Mouse (Mus musculus): Measurements from ENCODE around the gene Fignl1. TPM values are rescaled to one million over a fixed set of nuclear protein-coding genes. Genes with fewer than 3 reads are reported as not detected.

Gene Fignl1
- total RNA-seq, 1 experiment from 2014 or later = 68.9 TPM

DNA sequence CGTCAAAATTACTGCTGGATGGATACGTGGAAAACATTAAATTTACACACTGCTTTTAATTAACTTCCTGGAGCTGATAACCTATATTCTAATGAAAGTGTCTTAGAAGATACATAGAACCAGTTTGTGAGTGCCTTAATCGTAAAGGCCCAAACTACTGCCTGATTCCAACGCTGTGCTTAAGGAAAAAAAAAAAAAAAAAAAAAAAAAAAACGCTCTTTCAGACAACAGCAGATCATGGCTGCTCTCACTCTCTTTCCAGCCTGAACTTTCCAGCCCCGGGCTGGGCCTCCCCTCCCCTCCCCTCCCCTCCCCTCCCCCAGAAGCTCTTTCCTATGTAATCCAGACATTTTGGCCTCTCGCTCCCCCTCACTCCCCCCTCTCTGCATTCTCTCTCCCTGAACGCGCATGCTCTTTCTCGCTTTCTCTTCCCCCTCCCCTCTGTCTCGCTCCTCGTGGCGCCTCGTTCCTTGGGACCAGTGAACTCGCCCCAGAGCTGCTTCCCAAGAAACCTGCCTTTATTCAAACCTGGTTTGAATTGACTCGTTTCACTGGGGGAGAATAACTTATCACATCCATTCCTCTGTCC is 12.7 kb upstream of the Fignl1 start:
- ATAC-seq (replicated peaks in 1 of 2; ENCODE audit: insufficient read depth in 1 of 2, low FRiP score in 2 of 2, low TSS enrichment in 1 of 2, low read depth in 1 of 2, poor library complexity in 2 of 2, severe bottlenecking in 2 of 2) = no peak

DNA sequence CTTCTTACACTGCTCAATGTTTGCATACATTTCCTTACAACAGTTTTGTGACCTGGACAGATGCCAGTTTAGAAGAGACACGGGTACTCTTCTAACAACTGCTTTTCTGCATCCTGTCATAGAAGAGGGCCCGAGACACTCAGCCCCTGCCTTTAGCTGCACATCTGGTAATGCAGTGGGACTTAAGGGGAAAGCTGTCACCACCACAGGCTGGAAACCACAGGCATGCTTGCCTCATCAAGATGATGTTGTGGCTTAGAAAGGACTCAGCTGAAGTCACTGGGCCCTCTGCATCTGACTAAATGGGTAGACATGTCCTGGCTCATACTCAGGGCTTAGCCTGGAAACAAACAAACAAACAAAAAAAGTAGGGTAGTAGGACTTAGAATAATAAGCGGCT is 12.0 kb upstream of the Fignl1 start:
- peak; percentile 72 to 82 for ATAC-seq (replicated peaks in 1 of 2; ENCODE audit: insufficient read depth in 1 of 2, low FRiP score in 2 of 2, low TSS enrichment in 1 of 2, low read depth in 1 of 2, poor library complexity in 2 of 2, severe bottlenecking in 2 of 2)

DNA sequence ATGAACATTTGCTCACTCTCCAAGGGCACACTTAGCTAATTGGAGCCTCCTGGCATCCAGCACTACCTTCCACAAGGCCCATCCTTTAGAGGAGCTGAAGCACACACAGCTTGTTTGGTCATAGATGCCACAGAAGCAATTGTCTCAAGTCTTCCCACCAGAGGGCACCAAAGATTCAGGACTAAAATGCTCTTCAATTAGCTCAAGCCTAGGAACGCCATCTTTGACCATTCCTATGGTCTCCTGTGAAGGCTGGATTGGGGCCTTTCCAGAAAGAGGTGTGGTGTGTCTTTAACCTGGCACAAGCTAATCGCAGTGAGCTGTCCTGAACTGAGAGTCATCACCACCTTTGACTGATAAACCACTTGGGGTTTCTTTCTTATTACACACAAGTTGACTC is 11.5 kb upstream of the Fignl1 start:
- peak; percentile 81 to 87 for ATAC-seq (replicated peaks in 1 of 2; ENCODE audit: insufficient read depth in 1 of 2, low FRiP score in 2 of 2, low TSS enrichment in 1 of 2, low read depth in 1 of 2, poor library complexity in 2 of 2, severe bottlenecking in 2 of 2)

DNA sequence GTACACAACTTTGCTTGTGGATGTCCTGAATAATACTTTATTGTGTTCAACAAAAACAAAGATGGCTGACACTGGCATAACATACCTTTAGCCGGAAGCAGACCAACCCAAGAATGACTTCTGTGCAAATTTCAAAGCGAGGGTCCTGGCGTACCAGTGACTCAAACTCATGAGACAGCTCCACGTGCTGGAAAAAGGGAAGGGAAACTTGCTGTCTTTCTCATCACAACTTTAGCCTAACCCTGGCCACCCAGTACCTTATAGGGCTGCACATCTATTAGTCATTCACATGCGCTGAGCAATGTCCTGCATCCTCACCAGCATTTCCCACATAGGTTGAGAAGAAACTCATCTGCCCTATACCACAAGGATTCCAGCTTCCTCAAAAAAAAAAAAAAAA is 10.4 kb upstream of the Fignl1 start:
- no peak for ATAC-seq (replicated peaks in 1 of 2; ENCODE audit: insufficient read depth in 1 of 2, low FRiP score in 2 of 2, low TSS enrichment in 1 of 2, low read depth in 1 of 2, poor library complexity in 2 of 2, severe bottlenecking in 2 of 2)

DNA sequence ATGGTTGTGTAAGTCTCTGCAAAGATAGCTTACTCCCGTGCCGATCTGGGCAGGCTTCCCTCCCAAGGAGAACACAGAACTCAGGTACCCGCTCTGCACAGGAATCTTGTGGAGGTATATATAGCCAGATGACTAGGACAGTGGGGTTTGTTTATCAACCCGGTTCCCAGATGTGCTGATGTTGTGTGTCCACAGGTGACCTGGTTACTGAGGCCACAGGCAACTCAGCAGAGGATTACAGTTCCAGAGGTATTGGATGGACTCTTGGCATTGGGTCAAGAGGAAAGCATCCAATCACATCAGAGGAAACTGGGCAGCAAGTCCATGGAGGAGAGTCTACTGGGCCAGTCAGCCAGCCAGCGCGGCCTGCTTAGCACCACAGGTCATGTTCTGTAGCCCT is 10.0 kb upstream of the Fignl1 start:
- ATAC-seq (replicated peaks in 1 of 2; ENCODE audit: insufficient read depth in 1 of 2, low FRiP score in 2 of 2, low TSS enrichment in 1 of 2, low read depth in 1 of 2, poor library complexity in 2 of 2, severe bottlenecking in 2 of 2) = no peak

DNA sequence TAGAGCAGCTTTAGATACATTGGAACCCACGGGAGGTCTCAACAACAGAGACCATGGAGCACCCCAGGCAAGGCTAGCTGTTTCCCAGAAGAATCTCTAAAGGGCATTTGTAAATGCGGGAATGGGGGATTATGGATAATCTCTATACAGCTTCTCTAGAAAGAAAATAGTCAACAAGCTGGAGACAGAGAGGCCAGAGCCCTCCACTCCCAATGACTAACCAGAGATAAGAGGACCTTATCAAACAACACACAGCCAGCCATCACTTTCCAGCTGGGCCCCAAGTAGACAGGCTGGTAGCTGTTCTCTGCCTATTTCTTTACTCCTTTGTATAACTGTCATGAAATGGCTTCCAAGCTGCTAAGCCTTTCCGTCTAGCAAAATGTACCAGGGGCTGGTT is 7.0 kb upstream of the Fignl1 start:
- ATAC-seq (replicated peaks in 1 of 2; ENCODE audit: insufficient read depth in 1 of 2, low FRiP score in 2 of 2, low TSS enrichment in 1 of 2, low read depth in 1 of 2, poor library complexity in 2 of 2, severe bottlenecking in 2 of 2) = no peak

DNA sequence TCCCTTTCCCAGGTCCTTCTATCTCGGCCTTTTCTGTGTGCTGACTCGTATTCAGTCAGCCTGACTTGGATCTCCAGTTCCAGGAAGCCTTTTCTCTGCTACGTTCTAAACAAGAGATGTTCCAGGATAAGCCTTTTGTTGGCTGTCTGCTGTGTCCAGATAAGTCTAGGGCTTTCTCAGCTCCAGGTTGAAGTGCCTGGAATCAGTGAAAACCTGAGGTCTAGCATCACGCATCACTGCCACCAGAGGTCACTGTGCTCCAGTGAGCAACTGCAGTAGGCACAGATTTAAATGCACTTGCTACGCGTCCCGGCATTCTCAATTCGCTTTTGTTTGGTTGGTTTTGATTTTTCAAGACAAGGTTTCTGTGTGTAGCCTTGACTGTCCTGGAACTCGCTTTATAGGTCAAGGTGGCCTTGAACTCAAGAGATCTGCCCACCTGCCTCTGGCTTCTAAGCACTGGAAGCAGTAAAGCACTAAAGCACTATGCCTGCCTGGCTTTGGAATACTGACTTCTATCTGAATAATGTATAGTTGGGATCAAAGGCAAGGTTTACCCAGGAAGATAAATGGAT is 3.2 kb upstream of the Fignl1 start:
- ATAC-seq (replicated peaks in 1 of 2; ENCODE audit: insufficient read depth in 1 of 2, low FRiP score in 2 of 2, low TSS enrichment in 1 of 2, low read depth in 1 of 2, poor library complexity in 2 of 2, severe bottlenecking in 2 of 2) = peak; percentile 54 to 70; a peak in 3 of 4 replicates

DNA sequence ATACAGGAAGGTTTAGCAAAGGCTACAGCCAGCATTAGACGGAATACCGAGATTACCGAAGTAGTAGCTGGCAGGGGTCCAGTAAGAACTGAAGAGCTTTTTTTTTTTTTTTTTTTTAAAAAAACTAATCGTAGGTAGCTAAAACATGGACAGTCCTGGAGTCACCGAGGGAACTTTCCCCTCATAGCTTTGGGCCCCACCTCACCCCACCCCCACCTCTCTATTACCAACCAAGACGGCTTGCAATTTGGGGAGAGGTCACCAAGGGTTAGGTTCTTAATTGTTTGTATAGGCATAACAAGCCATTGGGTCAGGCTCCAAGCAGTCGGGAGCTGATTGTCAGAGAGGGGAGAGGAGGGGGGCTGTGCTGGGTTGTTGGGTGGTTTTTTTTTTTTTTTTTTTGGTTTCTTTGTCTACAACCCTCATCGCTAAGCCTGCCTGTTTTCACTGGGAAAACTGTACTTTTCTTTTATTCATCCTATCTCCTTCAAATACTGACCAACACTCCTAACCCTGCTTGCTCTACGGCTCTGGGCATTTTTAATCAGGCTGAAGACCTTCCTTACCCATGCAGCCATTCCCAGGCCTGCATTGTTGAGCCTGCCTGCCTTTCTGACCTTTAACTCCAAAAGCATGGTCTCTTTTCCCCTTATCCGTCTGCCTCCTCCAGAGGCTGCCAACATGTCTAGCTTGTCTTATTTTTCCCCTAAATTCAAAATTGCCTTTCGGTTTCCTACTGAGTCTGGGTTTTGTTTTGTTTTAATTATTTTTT is 828 bp upstream of the Fignl1 start:
- no peak for ATAC-seq (replicated peaks in 1 of 2; ENCODE audit: insufficient read depth in 1 of 2, low FRiP score in 2 of 2, low TSS enrichment in 1 of 2, low read depth in 1 of 2, poor library complexity in 2 of 2, severe bottlenecking in 2 of 2)

DNA sequence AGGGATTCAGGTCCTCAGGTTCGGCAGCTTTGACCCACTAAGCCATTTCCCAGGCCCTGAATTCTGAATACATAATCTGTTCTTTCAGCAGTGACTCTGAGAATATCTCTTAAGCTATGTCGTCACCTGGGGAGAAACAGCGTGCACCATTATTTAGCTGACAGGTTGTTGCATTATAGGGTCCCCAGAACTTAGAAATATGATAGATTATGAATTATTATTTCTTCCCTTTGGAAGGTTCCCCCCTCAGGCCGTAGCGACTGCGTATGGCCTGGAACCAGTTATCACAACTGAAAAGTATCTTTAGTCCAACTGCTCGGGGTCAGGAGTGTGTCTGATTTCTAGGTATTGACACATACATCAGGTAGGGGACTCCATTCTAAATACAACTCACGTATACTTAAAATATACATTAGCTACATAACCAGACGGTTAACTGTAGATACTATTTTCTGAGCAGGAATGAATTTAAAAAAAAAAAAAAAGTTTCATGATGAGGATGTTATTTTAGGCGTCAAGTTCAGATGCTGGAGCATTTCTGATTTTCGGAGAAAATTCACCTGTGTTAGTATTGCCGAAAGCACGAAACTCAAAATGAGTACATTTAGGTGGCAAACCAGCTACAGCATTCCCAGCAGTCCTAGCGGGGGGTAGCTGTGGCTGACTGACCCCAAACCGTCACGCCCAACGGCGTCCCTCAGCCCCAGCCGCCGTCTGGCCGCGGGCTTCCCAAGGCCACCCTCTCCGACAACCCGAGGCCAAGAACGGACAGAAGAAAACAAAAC is 535 bp downstream of the Fignl1 start:
- no peak for ATAC-seq (replicated peaks in 1 of 2; ENCODE audit: insufficient read depth in 1 of 2, low FRiP score in 2 of 2, low TSS enrichment in 1 of 2, low read depth in 1 of 2, poor library complexity in 2 of 2, severe bottlenecking in 2 of 2)

DNA sequence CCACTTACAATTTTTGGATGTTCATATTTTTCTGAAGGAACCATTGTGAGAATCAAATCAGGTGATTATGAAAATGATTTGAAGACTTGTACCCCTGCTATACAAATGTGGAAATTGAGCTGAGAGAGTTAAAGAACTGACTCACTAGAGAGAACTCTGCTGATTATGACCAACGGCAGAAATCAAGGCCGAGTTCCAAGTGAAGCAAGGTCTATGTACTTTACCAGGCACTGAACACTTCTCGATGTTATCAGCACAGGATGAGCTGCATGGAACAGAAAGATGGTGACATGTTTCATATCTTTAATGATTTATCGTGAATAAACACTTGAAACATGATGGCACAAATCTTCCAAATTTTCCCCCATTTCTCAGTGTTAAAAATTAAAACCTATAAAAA is 2.8 kb downstream of the Fignl1 start:
- ATAC-seq (replicated peaks in 1 of 2; ENCODE audit: insufficient read depth in 1 of 2, low FRiP score in 2 of 2, low TSS enrichment in 1 of 2, low read depth in 1 of 2, poor library complexity in 2 of 2, severe bottlenecking in 2 of 2) = no peak

DNA sequence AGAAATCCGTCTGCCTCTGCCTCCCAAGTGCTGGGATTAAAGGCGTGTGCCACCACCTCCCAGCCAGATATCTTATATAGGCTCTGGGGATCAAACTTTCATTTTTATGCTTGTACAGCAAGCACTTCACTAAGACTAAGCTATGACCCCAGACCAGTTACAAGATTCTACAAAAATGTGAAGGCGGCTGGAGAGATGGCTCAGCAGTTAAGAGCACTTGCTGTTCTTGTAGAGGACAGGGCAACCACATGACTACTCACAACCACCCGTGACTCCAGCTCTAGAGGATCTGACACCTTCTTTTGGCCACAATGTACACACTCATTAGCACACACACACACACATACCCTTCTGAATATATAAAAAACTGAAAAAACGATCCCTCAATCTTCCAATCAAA is 4.3 kb downstream of the Fignl1 start:
- ATAC-seq (replicated peaks in 1 of 2; ENCODE audit: insufficient read depth in 1 of 2, low FRiP score in 2 of 2, low TSS enrichment in 1 of 2, low read depth in 1 of 2, poor library complexity in 2 of 2, severe bottlenecking in 2 of 2) = no peak

DNA sequence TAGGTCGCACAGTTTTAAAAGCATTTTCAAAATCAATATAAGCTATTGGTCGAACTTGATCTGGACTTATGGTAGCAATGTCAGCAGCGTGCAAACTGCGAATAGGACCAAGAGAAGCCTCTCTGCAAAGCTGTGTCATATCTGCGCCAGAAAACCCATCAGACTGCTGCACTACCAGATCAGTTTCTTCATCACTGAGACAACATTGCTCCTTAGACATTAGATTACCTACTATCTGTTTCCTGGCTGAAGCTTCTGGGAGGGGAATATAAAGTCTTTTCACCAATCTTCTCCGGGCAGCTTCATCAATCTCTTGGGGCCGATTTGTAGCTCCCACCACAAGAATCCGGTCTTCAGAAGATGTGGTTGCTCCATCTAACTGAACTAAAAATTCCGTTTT is 7.7 kb downstream of the Fignl1 start:
- no peak for ATAC-seq (replicated peaks in 1 of 2; ENCODE audit: insufficient read depth in 1 of 2, low FRiP score in 2 of 2, low TSS enrichment in 1 of 2, low read depth in 1 of 2, poor library complexity in 2 of 2, severe bottlenecking in 2 of 2)

DNA sequence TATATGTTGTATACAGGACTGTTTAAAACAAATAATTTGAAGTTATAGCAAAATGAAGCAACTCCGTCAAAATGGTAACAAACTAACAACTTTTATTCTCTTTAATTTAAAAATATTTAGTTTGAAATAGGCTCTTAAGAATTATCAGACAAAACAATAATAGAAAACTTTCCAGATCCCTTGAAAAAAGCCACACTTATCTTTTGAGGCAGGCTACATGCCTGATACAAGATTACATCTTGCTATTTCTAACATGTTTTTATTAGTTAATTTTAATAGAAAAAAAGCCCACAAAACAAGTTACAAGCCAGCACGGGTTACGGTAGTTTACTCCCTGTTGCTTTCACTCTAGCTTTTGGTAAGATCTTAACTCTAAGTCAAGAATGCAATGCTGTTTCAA is 8.5 kb downstream of the Fignl1 start:
- no peak for ATAC-seq (replicated peaks in 1 of 2; ENCODE audit: insufficient read depth in 1 of 2, low FRiP score in 2 of 2, low TSS enrichment in 1 of 2, low read depth in 1 of 2, poor library complexity in 2 of 2, severe bottlenecking in 2 of 2)

DNA sequence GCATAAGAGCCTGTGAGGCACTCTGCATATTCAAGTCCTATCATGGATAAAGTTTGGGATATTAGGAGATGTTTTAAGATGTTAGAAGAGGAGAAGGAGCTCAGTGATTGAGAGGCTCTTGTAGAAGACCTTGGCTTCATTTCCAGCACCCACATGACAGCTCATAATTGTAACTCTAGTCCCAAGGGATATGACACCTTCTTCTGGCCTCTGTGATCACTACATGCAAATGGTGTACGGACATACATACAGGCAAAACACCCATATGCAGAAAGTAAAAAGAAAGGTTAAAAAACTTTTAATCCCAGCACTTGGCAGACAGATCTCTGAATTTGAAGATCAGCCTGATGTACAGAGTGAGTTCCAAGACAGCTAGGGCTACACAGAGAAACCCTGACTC is 10.1 kb downstream of the Fignl1 start:
- ATAC-seq (replicated peaks in 1 of 2; ENCODE audit: insufficient read depth in 1 of 2, low FRiP score in 2 of 2, low TSS enrichment in 1 of 2, low read depth in 1 of 2, poor library complexity in 2 of 2, severe bottlenecking in 2 of 2) = no peak

DNA sequence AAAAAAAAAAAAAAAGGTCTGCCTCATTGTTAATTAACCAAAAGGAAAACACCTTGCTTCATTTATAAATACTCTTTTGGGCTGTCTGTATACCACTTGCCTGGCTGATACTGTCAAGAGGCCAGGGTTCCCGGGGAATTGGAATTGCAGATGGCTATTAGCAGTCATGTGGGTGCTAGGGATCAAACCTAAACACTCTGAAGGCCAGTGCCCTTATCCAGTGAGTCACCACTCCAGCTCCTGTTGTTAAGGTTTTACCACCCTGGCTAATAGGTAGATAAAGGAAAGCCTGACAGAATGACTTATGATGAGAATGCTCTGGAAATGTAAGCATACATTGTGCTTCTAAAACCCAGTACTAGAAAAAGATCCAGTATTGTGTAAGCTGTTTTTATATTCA is 14.1 kb downstream of the Fignl1 start:
- no peak for ATAC-seq (replicated peaks in 1 of 2; ENCODE audit: insufficient read depth in 1 of 2, low FRiP score in 2 of 2, low TSS enrichment in 1 of 2, low read depth in 1 of 2, poor library complexity in 2 of 2, severe bottlenecking in 2 of 2)

DNA sequence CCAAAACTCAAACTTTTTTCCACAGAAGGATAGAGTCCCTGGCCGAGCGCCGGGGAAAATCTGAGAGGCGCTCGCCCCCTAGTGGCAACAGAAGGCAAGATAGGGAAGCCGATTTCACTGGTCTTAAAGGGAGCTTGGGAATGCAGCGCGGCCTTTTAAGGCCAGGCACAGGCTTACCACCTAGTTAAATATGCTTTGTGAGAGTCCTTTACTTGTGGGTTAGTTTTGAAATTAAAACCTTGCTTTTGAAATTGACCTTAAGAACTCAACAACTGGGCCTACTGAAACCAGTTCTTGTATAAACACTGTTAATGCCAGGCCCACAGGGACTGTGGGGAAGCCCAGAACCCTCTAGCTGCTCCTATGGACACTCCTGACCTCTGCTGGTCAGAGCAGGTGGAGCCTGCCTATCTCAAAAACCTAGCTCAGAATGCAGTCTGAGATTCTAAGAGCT is 20.2 kb downstream of the Fignl1 start:
- peak; percentile 96 to 97 for ATAC-seq (replicated peaks in 1 of 2; ENCODE audit: insufficient read depth in 1 of 2, low FRiP score in 2 of 2, low TSS enrichment in 1 of 2, low read depth in 1 of 2, poor library complexity in 2 of 2, severe bottlenecking in 2 of 2)

DNA sequence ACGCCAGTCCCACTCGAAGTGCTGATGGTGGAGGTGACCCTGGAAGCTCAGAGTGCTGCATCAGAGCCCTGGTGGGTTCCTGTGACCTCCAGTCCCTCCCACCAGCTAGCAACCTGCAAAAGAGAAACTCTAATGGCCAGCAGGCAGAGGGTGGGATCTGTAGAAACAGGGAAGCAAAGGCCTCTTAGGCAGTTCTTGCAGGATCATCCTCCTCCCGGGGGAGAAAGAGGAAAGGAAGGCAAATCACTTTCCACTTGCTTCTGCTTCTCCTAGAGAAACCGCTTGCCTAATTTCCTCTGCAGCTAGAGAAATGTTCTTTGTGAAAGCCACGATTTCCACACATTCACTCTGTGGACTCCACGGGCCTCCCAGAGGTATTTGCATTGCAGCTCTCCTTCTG is 23.3 kb downstream of the Fignl1 start:
- ATAC-seq (replicated peaks in 1 of 2; ENCODE audit: insufficient read depth in 1 of 2, low FRiP score in 2 of 2, low TSS enrichment in 1 of 2, low read depth in 1 of 2, poor library complexity in 2 of 2, severe bottlenecking in 2 of 2) = no peak; a peak in 1 of 4 replicates

DNA sequence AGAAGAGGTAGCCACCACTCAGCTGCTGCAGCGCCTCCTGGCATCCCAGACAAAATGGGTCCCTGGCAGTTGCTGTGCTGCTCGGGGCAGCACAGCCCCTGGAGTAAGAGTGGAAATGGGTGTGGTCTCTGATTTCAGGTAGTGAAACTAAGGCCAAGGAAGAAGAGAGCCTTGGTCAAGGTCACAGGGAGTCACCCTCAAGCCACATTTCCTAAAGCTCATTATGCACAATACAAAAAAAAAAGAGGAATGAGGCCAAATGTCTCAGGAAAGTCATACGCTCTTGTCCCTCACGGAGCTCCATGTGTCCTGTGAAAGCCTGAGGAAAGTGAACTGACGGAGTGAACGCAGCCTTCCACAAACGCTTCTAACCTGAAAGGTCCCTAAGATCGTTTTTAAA is 27.0 kb downstream of the Fignl1 start:
- ATAC-seq (replicated peaks in 1 of 2; ENCODE audit: insufficient read depth in 1 of 2, low FRiP score in 2 of 2, low TSS enrichment in 1 of 2, low read depth in 1 of 2, poor library complexity in 2 of 2, severe bottlenecking in 2 of 2) = 0 out of 4 replicates have a peak, but pooled peaks of 1 of the 2 experiments have one; percentile 19

Measured in hematopoietic stem cell, adult 5-6 weeks (primary cell).